In genomic region chr8:77406444-77406843, GRCm38 (mm10) we compare ENCODE assay signal across 24 mouse cellular contexts.
DNase-seq lines count a peak whose midpoint lies in the region; ATAC-seq lines count a peak whose summit lies in the region.
"Had no signal": no experiment of that assay in that cellular context is flagged by ENCODE, and none has a peak within 500 bp of the region (broad histone marks: within the 10 kb centered on the region; RNA-seq: fewer than 3 reads in every experiment).

No protein-coding gene starts in this region.

- WGBS in midbrain, embryonic 13.5 days: 18% methylated on average over 5 of the region's 5 CpGs
- WGBS in midbrain, embryonic 15.5 days: 25% methylated on average over 5 of the region's 5 CpGs
- 20% methylated on average over 5 of the region's 5 CpGs for WGBS in forebrain, embryonic 12.5 days

- peak; percentile 30 for DNase-seq in heart, adult 11 months
- no peak for DNase-seq in heart, adult 18-20 months
- DNase-seq in embryo, embryonic 11 days: peak; percentile 24
- DNase-seq in cerebellum, postnatal 4 days (ENCODE audit: low spot score in 2 of 2): no peak
- DNase-seq: adrenal gland, adult 2 months; cerebellum, adult 11 months; cerebellum, adult 9-11 months; gastrocnemius, postnatal 36 days; heart, postnatal 36 days; kidney, adult 18-20 months; kidney, postnatal 4 days; liver, postnatal 0 days had no signal

- H3K36me3 ChIP-seq in midbrain, embryonic 13.5 days: no peaks in the 10 kb centered on the region
- H3K36me3 ChIP-seq in midbrain, embryonic 15.5 days (replicated peaks): no peaks in the 10 kb centered on the region
- H3K36me3 ChIP-seq in forebrain, embryonic 12.5 days (replicated peaks): no peaks in the 10 kb centered on the region

- H3K4me2 ChIP-seq in midbrain, embryonic 13.5 days (replicated peaks): no peak overlapping the region
- H3K4me2 ChIP-seq in midbrain, embryonic 15.5 days: no peak overlapping the region
- H3K4me2 ChIP-seq in forebrain, embryonic 12.5 days: no peak overlapping the region
- H3K4me2 ChIP-seq: heart, embryonic 15.5 days; limb, embryonic 12.5 days; liver, embryonic 11.5 days had no signal

- H3K27me3 ChIP-seq in midbrain, embryonic 13.5 days: no peaks in the 10 kb centered on the region
- no peaks in the 10 kb centered on the region for H3K27me3 ChIP-seq in midbrain, embryonic 15.5 days (replicated peaks)
- no peaks in the 10 kb centered on the region for H3K27me3 ChIP-seq in forebrain, embryonic 12.5 days
- H3K27me3 ChIP-seq: heart, embryonic 15.5 days; limb, embryonic 12.5 days; Patski had no signal

- H3K4me1 ChIP-seq in midbrain, embryonic 13.5 days (replicated peaks): 0 out of 2 replicates have a peak, but pooled peaks cover 5% of the 10 kb centered on the region
- H3K4me1 ChIP-seq in midbrain, embryonic 15.5 days: no peaks in the 10 kb centered on the region
- peaks cover 2% of the 10 kb centered on the region; the same call in 1 of the 2 replicates for H3K4me1 ChIP-seq in forebrain, embryonic 12.5 days
- H3K4me1 ChIP-seq: limb, embryonic 12.5 days had no signal

- H3K9ac ChIP-seq in midbrain, embryonic 13.5 days (replicated peaks): no peak overlapping the region
- H3K9ac ChIP-seq in midbrain, embryonic 15.5 days: no peak overlapping the region
- no peak overlapping the region for H3K9ac ChIP-seq in forebrain, embryonic 12.5 days
- H3K9ac ChIP-seq: heart, embryonic 15.5 days; limb, embryonic 12.5 days; liver, postnatal 0 days had no signal

- H3K9me3 ChIP-seq in midbrain, embryonic 13.5 days: no peaks in the 10 kb centered on the region
- no peaks in the 10 kb centered on the region for H3K9me3 ChIP-seq in midbrain, embryonic 15.5 days
- H3K9me3 ChIP-seq in forebrain, embryonic 12.5 days: no peaks in the 10 kb centered on the region
- H3K9me3 ChIP-seq: forebrain, embryonic 10.5 days; G1E; heart, embryonic 15.5 days; limb, embryonic 12.5 days had no signal

- H3K4me3 ChIP-seq in midbrain, embryonic 13.5 days (replicated peaks): no peak overlapping the region
- H3K4me3 ChIP-seq in midbrain, embryonic 15.5 days: no peak overlapping the region
- H3K4me3 ChIP-seq in forebrain, embryonic 12.5 days (replicated peaks): no peak overlapping the region
- H3K4me3 ChIP-seq: forebrain, embryonic 10.5 days; heart, embryonic 15.5 days; limb, embryonic 12.5 days had no signal

- no peak overlapping the region for H3K27ac ChIP-seq in midbrain, embryonic 13.5 days
- no peak overlapping the region for H3K27ac ChIP-seq in midbrain, embryonic 15.5 days
- no peak overlapping the region for H3K27ac ChIP-seq in forebrain, embryonic 12.5 days
- H3K27ac ChIP-seq: forebrain, embryonic 10.5 days; heart, embryonic 15.5 days; limb, embryonic 12.5 days had no signal

- peak; percentile 40; the same call in 1 of the 2 replicates for ATAC-seq in midbrain, embryonic 13.5 days
- no peak for ATAC-seq in midbrain, embryonic 15.5 days (replicated peaks)
- ATAC-seq in forebrain, embryonic 12.5 days (ENCODE audit: low FRiP score): no peak
- ATAC-seq: CD4-positive, CD25-positive, alpha-beta regulatory T cell, adult 4 months; inflammation-experienced regulatory T-cells, adult 6 months; liver, postnatal 0 days; lung, postnatal 0 days; Patski had no signal

Comparison
In these comparisons a context has a peak if more than half of its experiments do, and no peak if none do; other contexts are left out.
1. DNase-seq: peak in heart, adult 11 months (single experiment) and embryo, embryonic 11 days (single experiment); none in heart, adult 18-20 months (0 of 2) and cerebellum, postnatal 4 days (0 of 2).